Mouse (Mus musculus): ENCODE results near the gene Exog. TPM values are rescaled to one million over a fixed set of nuclear protein-coding genes. Genes with fewer than 3 reads are reported as not detected.
A peak's percentile ranks its signal among the peaks of the same experiment; 100 is the strongest.

Exog gene
- polyA plus RNA-seq (2012; rRNA removed) = 1.8 and 3.2 TPM in 2 replicates

GRCm38 (mm10) chr9:119444738-119445429 is at the start of gene Exog:
TSS of gene Exog (plus strand) at chr9:119444943.
- DNase-seq = peak; percentile 93
- H3K4me1 ChIP-seq (ENCODE audit: control insufficient read depth, insufficient read depth, low read length) = peaks cover 7% of the 10 kb centered on the region; the same call in 1 of the 2 replicates
- H3K4me3 ChIP-seq (replicated peaks; ENCODE audit: extremely low read depth, low read depth, low read length) = peak within 1 kb of the TSS; percentile 96
- under 1% methylated on average over 52 of the region's 52 CpGs for WGBS
- TF ChIP-seq CTCF (IDR thresholded peaks at IDR 0.05; ENCODE audit: insufficient read depth, low read length) = peak; percentile 70
- peak; percentile 69; the same call in 1 of the 2 replicates for TF ChIP-seq POLR2A (IDR thresholded peaks at IDR 0.05; ENCODE audit: borderline replicate concordance, extremely low read depth, low read depth, low read length)

DNA sequence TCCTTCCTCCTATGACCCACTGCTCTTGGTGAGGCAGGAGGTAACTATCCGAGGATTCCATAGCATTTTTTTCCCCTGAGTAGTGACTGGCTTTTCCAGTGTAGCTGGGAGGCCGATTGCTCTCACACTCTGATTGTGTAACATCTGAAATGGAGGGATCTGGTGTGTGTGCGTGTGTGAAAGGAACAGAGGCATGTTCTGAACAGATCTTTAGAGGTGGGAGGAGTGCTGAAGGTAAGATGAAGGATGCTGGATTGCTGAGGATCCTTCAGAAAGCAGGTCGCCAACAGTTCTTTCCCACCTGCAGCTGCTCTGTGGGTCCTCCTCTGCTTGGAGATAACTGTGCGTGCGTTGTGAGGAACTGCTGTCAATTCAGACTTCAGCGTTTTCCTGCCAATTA is 43.4 kb upstream of the Exog start:
- WGBS = 2% methylated on average over 7 of the region's 7 CpGs
- DNase-seq = no peak
- H3K4me3 ChIP-seq (replicated peaks; ENCODE audit: extremely low read depth, low read depth, low read length) = peak overlapping the region; percentile 76
- no peak for TF ChIP-seq CTCF (IDR thresholded peaks at IDR 0.05; ENCODE audit: insufficient read depth, low read length)
- TF ChIP-seq POLR2A (IDR thresholded peaks at IDR 0.05; ENCODE audit: borderline replicate concordance, extremely low read depth, low read depth, low read length) = no peak
- H3K4me1 ChIP-seq (ENCODE audit: control insufficient read depth, insufficient read depth, low read length) = peaks cover 7% of the 10 kb centered on the region

GRCm38 (mm10) chr9:119401801-119402214 is 42.9 kb upstream of the Exog start, which contains the start of gene Acvr2b:
TSS of gene Acvr2b (plus strand) at chr9:119402118.
- TF ChIP-seq CTCF (IDR thresholded peaks at IDR 0.05; ENCODE audit: insufficient read depth, low read length) (no peak), POLR2A (IDR thresholded peaks at IDR 0.05; ENCODE audit: borderline replicate concordance, extremely low read depth, low read depth, low read length) (peak; percentile 70; the same call in 1 of the 2 replicates)
- WGBS = 1% methylated on average over 29 of the region's 32 CpGs

GRCm38 (mm10) chr9:119402253-119403235 is 42.2 kb upstream of the Exog start:
- peak; percentile 61 for DNase-seq
- under 1% methylated on average over 127 of the region's 127 CpGs for WGBS
- TF ChIP-seq CTCF (IDR thresholded peaks at IDR 0.05; ENCODE audit: insufficient read depth, low read length) = no peak
- no peak for TF ChIP-seq POLR2A (IDR thresholded peaks at IDR 0.05; ENCODE audit: borderline replicate concordance, extremely low read depth, low read depth, low read length)

More at GRCm38 (mm10) chr9:119401801-119402214, 42.9 kb upstream of the Exog start, which contains the start of gene Acvr2b:
- DNase-seq = peak; percentile 87
- peak within 1 kb of the TSS; percentile 76 for H3K4me3 ChIP-seq (replicated peaks; ENCODE audit: extremely low read depth, low read depth, low read length)
- H3K4me1 ChIP-seq (ENCODE audit: control insufficient read depth, insufficient read depth, low read length) = peaks cover 7% of the 10 kb centered on the region

GRCm38 (mm10) chr9:119403236-119403641 is 41.5 kb upstream of the Exog start:
- peak overlapping the region; percentile 75 for H3K4me3 ChIP-seq (replicated peaks; ENCODE audit: extremely low read depth, low read depth, low read length)
- under 1% methylated on average over 26 of the region's 26 CpGs for WGBS
- peaks cover 7% of the 10 kb centered on the region for H3K4me1 ChIP-seq (ENCODE audit: control insufficient read depth, insufficient read depth, low read length)
- DNase-seq = peak; percentile 41
- no peak for TF ChIP-seq POLR2A (IDR thresholded peaks at IDR 0.05; ENCODE audit: borderline replicate concordance, extremely low read depth, low read depth, low read length)

More at GRCm38 (mm10) chr9:119402253-119403235, 42.2 kb upstream of the Exog start:
- Histone ChIP-seq H3K4me1 (ENCODE audit: control insufficient read depth, insufficient read depth, low read length) (peaks cover 7% of the 10 kb centered on the region), H3K4me3 (replicated peaks; ENCODE audit: extremely low read depth, low read depth, low read length) (peak overlapping the region; percentile 75)

GRCm38 (mm10) chr9:119404090-119404489 is 40.7 kb upstream of the Exog start:
- DNase-seq = no peak
- Histone ChIP-seq H3K4me1 (ENCODE audit: control insufficient read depth, insufficient read depth, low read length) (peaks cover 9% of the 10 kb centered on the region), H3K4me3 (replicated peaks; ENCODE audit: extremely low read depth, low read depth, low read length) (no peak overlapping the region)
- 72% methylated on average over 5 of the region's 5 CpGs for WGBS
- TF ChIP-seq CTCF (IDR thresholded peaks at IDR 0.05; ENCODE audit: insufficient read depth, low read length) (no peak), POLR2A (IDR thresholded peaks at IDR 0.05; ENCODE audit: borderline replicate concordance, extremely low read depth, low read depth, low read length) (no peak)

- WGBS = 63% methylated on average over 15 of the region's 15 CpGs
- no peak overlapping the region for H3K4me3 ChIP-seq (replicated peaks; ENCODE audit: extremely low read depth, low read depth, low read length)
- no peak for TF ChIP-seq CTCF (IDR thresholded peaks at IDR 0.05; ENCODE audit: insufficient read depth, low read length)
- no peak for TF ChIP-seq POLR2A (IDR thresholded peaks at IDR 0.05; ENCODE audit: borderline replicate concordance, extremely low read depth, low read depth, low read length)
- no peak for DNase-seq
- peaks cover 13% of the 10 kb centered on the region for H3K4me1 ChIP-seq (ENCODE audit: control insufficient read depth, insufficient read depth, low read length)
Measured at GRCm38 (mm10) chr9:119407884-119408283, 36.9 kb upstream of the Exog start.

- TF ChIP-seq POLR2A (IDR thresholded peaks at IDR 0.05; ENCODE audit: borderline replicate concordance, extremely low read depth, low read depth, low read length) (no peak), CTCF (IDR thresholded peaks at IDR 0.05; ENCODE audit: insufficient read depth, low read length) (no peak)
- WGBS = 50% methylated on average over 11 of the region's 11 CpGs
- peaks cover 6% of the 10 kb centered on the region for H3K4me1 ChIP-seq (ENCODE audit: control insufficient read depth, insufficient read depth, low read length)
- no peak for DNase-seq
- H3K4me3 ChIP-seq (replicated peaks; ENCODE audit: extremely low read depth, low read depth, low read length) = no peak overlapping the region
Measured at GRCm38 (mm10) chr9:119408898-119409664, 35.7 kb upstream of the Exog start.

Data from lung, adult 2 months (tissue).